Mouse (Mus musculus): ENCODE measurements around the gene Chordc1.
"Not testable (repeated sequence)": the region's sequence is repeated elsewhere in the genome, so short reads cannot be mapped to it uniquely, and the experiment has no call there.

Chordc1 gene

DNA sequence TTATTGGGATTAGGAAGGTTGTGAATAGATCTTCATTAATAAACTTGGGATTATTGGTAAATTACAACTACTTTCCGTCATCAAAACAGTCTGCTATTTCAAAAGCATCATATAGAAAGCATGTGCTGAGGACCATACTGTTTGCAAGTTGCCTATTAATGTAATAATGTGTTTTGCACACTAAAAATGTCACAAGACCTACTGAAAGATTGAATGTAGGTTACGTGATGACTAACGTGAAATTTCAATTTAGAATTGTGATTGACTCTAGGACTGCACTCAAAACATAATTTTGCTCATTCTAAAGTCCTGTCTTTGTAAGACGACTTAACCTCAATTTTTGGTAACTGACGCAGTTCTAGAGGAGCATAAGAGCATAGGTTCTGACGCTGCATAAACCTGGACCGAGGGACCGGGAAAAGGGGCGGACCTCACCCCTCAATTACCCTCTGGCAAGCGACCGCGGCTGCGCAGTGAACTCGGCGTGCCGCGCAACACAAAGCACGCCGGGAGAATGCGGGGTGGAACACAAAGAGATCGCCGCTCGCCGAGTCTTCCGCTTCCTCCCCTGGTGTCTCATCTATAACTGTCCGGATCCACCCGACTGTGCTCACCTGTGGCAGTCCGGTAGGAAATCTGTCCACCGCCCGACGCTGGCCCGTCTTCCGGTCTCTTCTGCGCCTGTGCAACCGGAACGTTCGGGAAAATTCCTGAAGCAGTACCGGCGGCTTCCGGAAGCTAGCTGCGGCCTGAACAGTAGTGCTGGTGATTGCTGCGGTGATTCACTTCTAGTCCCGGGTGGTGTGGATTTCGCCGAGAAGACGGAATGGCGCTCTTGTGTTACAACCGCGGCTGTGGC, at the start of gene Chordc1:
TSS of gene Chordc1 (plus strand) at position 555 of the 859 bp plus-strand sequence.
- peak; percentile 88 to 91 for DNase-seq (ENCODE audit: low spot score in 2 of 2)

DNA sequence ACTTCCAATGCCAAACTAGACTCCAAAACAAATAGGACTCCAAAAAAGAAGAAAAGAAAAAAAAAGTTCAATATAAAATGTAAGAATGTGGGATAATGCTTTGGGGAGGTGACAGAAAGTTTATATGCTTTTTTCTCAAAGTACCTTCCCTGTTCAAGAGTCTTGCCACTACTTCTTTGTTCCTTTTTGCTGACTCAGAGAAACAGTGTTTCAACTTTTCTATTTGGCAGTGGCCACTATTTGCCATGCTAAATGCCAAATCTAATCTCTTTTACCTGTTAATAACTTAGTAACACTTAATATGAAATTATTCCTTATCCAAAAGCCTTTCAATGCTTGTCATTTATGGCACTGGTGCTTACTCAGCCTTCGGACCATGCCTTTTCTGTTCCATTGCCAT, 16.0 kb upstream of the Chordc1 start:
- DNase-seq (ENCODE audit: low spot score in 2 of 2): no peak

DNA sequence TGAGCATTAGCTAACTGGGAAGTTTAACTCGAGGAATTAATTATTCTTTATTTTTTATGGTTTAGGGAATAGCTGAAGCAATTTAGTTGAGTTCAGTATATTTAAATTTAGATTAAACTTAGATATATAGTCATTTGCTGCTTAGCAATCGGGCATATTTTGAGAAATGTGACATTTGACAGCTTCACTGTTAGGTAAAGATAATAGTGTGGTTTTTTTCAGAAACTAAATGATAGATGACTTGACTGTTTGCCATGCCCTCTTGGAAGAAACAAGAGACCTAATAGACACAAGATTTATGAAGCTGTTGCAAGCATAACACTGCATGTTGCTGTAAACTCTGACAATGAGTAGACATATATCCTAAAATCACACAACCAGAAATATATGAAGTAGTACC, 15.1 kb upstream of the Chordc1 start:
- DNase-seq (ENCODE audit: low spot score in 2 of 2): no peak

DNA sequence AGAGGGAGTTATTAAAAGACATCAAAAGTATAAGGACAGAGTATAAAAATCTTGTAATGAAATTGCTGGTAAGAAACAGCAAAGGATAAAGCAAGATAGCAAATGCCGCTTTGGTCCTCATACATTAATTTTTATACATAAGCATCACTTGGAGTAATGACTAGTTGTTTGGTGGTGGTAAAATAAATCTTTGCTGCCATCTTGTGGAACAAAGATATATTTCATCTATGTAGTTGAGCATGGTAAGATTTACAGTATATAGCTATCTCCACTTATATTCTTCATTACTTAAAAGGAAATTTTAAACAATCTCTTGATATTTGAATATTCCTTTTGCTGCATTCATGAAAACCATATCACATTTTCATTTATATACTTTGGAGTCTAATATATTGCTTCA, 14.4 kb upstream of the Chordc1 start:
- DNase-seq (ENCODE audit: low spot score in 2 of 2): no peak

DNA sequence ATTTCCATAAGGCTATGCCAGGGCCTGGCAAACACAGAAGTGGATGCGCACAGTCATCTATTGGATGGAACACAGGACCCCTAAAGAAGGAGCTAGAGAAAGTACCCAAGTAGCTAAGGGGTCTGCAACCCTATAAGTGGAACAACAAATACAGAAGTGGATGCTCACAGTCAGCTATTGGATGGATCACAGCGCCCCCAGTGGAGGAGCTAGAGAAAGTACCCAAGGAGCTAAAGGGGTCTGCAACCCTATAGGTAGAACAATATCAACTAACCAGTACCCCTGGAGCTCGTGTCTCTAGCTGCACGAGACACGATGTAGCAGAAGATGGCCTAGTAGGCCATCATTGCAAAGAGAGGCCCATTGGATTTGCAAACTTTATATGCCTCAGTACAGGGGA, 13.2 kb upstream of the Chordc1 start:
- not testable (repeated sequence) for DNase-seq (ENCODE audit: low spot score in 2 of 2)

DNA sequence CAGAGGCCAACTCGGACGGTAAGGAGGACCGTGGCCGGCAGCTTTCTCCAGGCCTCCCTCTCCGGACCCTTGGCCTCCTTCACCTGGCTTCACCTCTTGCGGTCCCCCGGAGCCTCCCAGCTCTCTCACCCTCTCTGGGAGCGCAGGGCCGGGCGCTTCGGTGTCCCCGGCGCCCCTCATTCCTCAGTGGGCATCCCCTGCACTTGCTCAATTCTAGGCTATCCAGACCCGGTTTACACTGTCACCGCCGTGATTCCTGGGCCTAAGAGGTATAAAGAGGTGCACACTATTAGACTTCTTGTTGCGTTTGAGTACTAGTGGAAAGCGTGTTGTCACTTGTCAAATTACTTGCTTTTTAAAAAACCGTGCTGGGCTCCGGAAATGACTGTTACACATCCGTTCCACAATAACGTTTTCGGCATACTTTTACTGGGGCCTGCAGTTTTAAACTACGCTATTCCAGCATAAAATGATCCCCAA, 558 bp downstream of the Chordc1 start:
- DNase-seq (ENCODE audit: low spot score in 2 of 2): no peak

DNA sequence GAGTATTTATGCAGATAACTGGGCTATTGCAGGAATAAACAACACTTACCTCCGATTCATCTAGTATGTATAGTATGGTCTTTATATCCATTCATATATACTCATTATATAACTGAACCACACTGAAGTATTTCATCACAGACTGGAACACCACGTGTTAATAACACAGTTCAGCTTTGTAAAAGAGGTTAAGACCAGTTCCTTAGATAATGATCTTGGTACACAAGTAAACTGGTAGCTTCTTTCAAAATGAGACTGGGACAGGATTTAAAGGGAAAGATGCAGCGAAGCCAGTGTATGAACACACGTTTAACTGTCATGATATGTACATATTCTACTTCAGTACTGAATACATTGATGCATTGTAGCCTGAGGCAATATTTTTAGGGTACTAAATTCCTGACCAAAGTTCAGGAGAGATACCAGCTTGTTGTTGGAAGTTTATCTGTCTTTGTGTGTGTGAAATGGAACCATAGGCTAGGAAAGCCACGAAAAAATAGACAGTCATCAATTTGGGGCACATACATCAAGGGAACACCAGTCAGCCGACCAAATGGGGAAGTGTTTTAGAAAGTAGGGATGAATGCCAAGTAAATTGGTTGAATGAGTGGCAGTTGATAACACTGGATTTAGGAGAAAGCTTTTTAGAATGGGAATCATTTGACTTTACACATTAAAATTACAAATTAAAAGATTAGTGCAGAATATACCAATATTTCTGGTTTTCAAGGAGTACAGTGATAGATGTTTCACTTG, 1.3 kb downstream of the Chordc1 start:
- DNase-seq (ENCODE audit: low spot score in 2 of 2): no peak

DNA sequence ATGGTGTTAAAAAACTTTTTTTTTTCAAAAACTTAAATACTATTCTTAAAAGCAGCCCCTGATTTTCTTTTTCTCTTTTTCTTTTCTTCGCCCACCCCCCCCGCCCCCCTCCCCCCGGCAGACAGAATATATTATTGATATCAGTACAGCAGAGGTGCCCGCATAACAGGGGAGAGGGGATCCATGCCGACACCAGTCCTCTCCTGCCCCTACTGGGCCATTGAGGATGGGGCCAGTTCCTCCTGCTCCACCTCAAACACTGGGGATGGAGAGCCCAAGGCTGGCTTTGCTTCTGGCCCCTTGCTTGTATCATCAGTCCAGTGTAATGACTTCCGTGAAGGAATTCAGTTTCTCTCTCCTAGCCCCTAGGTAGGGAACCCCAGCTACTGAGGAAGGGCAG, 6.4 kb downstream of the Chordc1 start:
- DNase-seq (ENCODE audit: low spot score in 2 of 2): no peak

DNA sequence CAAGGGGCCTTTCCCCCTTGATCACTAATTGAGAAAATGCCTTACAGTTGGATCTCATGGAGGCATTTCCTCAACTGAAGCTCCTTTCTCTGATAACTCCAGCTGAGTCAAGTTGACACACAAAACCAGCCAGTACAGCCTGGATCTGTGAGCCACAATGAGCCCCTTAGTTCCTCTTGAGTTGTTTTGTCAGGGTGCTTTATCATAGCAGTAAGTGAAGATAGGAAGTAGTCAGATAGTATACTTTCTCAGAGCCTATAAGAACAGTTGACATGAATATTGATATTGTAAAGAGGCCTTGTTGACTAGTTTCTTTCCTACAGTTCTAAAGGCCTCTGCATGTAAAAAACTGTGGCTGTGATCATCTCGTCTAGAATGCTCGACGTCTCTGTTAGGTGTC, 28.1 kb downstream of the Chordc1 start:
- no peak for DNase-seq (ENCODE audit: low spot score in 2 of 2)

All from spleen, postnatal 4 days (tissue).